Mouse (Mus musculus): ENCODE data around the gene Ccdc42.

Gene Ccdc42

DNA sequence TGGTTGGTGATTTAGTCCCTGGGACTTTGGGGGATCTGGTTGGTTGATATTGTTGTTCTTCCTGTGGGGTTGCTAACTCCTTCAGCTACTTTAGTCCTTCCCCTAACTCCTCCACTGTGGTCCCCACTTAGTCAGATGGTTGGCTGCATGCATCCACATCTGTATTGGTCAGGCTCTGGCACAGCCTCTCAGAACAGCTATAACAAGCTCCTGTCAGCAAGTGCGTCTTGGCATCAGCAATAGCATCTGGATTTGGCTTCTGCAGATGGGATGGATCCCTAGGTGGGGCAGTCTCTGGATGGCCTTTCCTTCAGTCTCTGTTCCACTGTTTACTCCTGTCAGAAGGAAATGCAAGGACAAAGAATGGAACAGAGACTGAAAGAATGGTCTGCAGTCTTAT, 9.7 kb upstream of the Ccdc42 start:
- no peak for TF ChIP-seq NANOG (IDR thresholded peaks at IDR 0.05; ENCODE audit: borderline replicate concordance, low read length)
- no peak for TF ChIP-seq POU5F1 (IDR thresholded peaks at IDR 0.05; ENCODE audit: borderline replicate concordance, low read length)
- no peak for TF ChIP-seq CTCF (conservative IDR thresholded peaks at IDR 0.05; ENCODE audit: low read length)
- Histone ChIP-seq H3K27me3 (ENCODE audit: insufficient read depth, low read length) (peaks cover 21% of the 10 kb centered on the region), H3K4me1 (replicated peaks; ENCODE audit: low read depth, low read length) (no peaks in the 10 kb centered on the region; the same call in 1 of the 2 replicates), H3K4me3 (replicated peaks; ENCODE audit: low read length) (no peak overlapping the region), H3K9me3 (ENCODE audit: low read length) (no peaks in the 10 kb centered on the region), H3K36me3 (ENCODE audit: insufficient read depth, low read length) (no peaks in the 10 kb centered on the region)

DNA sequence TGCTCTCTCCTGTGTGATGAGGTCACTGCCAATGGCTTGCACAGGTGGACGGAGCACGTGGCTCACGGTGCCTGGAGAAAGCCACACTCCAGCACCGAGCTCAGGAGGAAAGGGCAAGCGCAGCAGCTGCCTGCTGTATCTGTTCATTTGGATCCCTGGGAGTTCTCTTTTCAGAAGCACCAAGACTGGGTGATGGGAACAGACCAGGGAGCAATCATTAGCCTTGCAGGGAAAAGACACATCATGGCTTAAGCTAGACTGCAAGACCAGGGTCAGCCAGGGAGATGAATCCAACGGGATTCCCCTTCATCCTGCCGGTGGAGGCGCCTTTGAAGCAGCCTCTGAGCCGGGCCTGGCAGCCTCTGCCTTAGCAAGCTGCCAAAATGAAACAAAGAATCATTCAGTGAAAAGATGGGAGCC, 7.3 kb upstream of the Ccdc42 start:
- Histone ChIP-seq H3K9me3 (ENCODE audit: low read length) (no peaks in the 10 kb centered on the region), H3K4me1 (replicated peaks; ENCODE audit: low read depth, low read length) (no peaks in the 10 kb centered on the region; the same call in 1 of the 2 replicates), H3K4me3 (replicated peaks; ENCODE audit: low read length) (no peak overlapping the region), H3K27me3 (ENCODE audit: insufficient read depth, low read length) (peaks cover 19% of the 10 kb centered on the region), H3K36me3 (ENCODE audit: insufficient read depth, low read length) (no peaks in the 10 kb centered on the region)
- TF ChIP-seq CTCF (conservative IDR thresholded peaks at IDR 0.05; ENCODE audit: low read length): no peak
- TF ChIP-seq POU5F1 (IDR thresholded peaks at IDR 0.05; ENCODE audit: borderline replicate concordance, low read length): no peak
- TF ChIP-seq NANOG (IDR thresholded peaks at IDR 0.05; ENCODE audit: borderline replicate concordance, low read length): no peak

- H3K27me3 ChIP-seq (ENCODE audit: insufficient read depth, low read length): peaks cover 19% of the 10 kb centered on the region
- TF ChIP-seq POU5F1 (IDR thresholded peaks at IDR 0.05; ENCODE audit: borderline replicate concordance, low read length) (no peak), NANOG (IDR thresholded peaks at IDR 0.05; ENCODE audit: borderline replicate concordance, low read length) (no peak), CTCF (conservative IDR thresholded peaks at IDR 0.05; ENCODE audit: low read length) (no peak)
Measured at GRCm38 (mm10) chr11:68580566-68580965, 6.3 kb upstream of the Ccdc42 start.

DNA sequence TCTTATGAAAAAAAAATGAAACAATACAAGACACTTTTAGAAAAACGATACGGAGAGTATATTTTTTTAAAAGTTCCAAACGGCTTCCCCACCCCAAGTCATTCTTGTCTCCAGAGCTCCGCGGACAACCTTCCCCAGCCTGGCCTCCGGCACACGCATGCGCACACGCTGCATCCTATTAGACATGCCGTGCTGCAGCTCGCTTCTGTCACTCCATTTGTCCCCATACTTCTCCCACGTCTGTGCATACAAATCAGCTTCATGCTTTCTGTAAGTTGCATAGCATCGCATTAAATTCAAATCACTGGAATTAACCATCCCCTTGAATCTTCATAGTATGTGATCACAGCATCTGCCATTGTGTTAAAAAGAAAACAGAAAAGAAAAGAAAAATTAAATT, 3.6 kb upstream of the Ccdc42 start:
- no peak for TF ChIP-seq POU5F1 (IDR thresholded peaks at IDR 0.05; ENCODE audit: borderline replicate concordance, low read length)
- no peak for TF ChIP-seq NANOG (IDR thresholded peaks at IDR 0.05; ENCODE audit: borderline replicate concordance, low read length)
- no peak for TF ChIP-seq CTCF (conservative IDR thresholded peaks at IDR 0.05; ENCODE audit: low read length)
- Histone ChIP-seq H3K9me3 (ENCODE audit: low read length) (no peaks in the 10 kb centered on the region), H3K4me3 (replicated peaks; ENCODE audit: low read length) (no peak overlapping the region), H3K4me1 (replicated peaks; ENCODE audit: low read depth, low read length) (no peaks in the 10 kb centered on the region; the same call in 1 of the 2 replicates), H3K27me3 (ENCODE audit: insufficient read depth, low read length) (peaks cover 17% of the 10 kb centered on the region), H3K36me3 (ENCODE audit: insufficient read depth, low read length) (no peaks in the 10 kb centered on the region)

More at GRCm38 (mm10) chr11:68580566-68580965, 6.3 kb upstream of the Ccdc42 start:
- Histone ChIP-seq H3K4me1 (replicated peaks; ENCODE audit: low read depth, low read length) (no peaks in the 10 kb centered on the region; the same call in 1 of the 2 replicates), H3K36me3 (ENCODE audit: insufficient read depth, low read length) (no peaks in the 10 kb centered on the region), H3K9me3 (ENCODE audit: low read length) (no peaks in the 10 kb centered on the region), H3K4me3 (replicated peaks; ENCODE audit: low read length) (no peak overlapping the region)

DNA sequence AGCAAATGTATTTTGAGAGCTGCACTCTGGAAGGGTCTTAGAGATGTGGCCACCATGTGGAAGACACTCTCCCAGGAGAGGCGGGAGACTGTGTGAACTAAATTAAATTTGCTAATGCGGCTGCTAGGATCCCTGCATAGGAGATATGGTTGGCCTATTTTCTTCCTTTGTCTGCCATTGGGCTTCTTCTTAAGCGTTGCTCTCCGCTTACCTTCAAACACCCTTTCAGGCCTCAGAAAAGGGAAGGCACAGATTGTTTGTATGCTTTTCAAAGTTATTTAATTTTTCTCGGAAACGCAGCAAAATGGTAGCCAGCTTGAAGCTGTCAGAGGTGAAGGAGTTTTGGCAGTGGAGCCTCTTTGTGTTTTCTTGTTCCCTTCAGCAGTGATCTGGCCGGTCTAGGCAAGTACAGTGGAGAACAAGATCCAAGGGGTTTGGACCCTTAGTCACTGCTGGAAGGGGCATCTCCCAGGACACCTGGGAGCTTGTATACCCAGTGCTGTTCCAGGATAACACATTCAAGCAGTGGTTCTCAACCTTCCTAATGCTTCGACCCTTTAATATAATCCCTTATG, 2.8 kb upstream of the Ccdc42 start:
- Histone ChIP-seq H3K9me3 (ENCODE audit: low read length) (no peaks in the 10 kb centered on the region), H3K36me3 (ENCODE audit: insufficient read depth, low read length) (no peaks in the 10 kb centered on the region), H3K4me1 (replicated peaks; ENCODE audit: low read depth, low read length) (no peaks in the 10 kb centered on the region; the same call in 1 of the 2 replicates), H3K27me3 (ENCODE audit: insufficient read depth, low read length) (peaks cover 11% of the 10 kb centered on the region), H3K4me3 (replicated peaks; ENCODE audit: low read length) (no peak overlapping the region)
- no peak for TF ChIP-seq NANOG (IDR thresholded peaks at IDR 0.05; ENCODE audit: borderline replicate concordance, low read length)
- no peak for TF ChIP-seq CTCF (conservative IDR thresholded peaks at IDR 0.05; ENCODE audit: low read length)
- TF ChIP-seq POU5F1 (IDR thresholded peaks at IDR 0.05; ENCODE audit: borderline replicate concordance, low read length): no peak

DNA sequence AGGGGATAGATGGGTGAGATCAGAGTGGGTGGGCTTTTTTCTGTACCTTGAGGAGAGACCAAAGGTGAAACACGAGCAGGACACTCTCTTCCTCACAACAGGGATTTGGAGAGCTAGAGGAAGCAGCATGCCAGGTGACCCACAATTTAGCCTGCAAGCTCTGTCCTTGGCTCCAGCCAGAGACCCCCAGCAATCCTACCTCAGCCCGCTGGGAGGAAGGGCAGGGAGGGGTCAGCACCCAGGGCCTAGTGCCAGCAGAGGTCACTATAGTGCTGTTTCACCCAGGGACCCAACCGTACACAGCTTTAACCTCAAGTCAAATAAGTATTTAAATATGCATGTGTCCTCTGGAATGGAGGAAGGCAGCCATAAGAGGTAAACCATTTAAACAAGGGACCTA, 931 bp upstream of the Ccdc42 start:
- Histone ChIP-seq H3K9me3 (ENCODE audit: low read length) (no peaks in the 10 kb centered on the region), H3K4me1 (replicated peaks; ENCODE audit: low read depth, low read length) (no peaks in the 10 kb centered on the region), H3K27me3 (ENCODE audit: insufficient read depth, low read length) (peaks cover 18% of the 10 kb centered on the region), H3K36me3 (ENCODE audit: insufficient read depth, low read length) (no peaks in the 10 kb centered on the region), H3K4me3 (replicated peaks; ENCODE audit: low read length) (no peak overlapping the region)
- TF ChIP-seq NANOG (IDR thresholded peaks at IDR 0.05; ENCODE audit: borderline replicate concordance, low read length): no peak
- TF ChIP-seq CTCF (conservative IDR thresholded peaks at IDR 0.05; ENCODE audit: low read length): no peak
- TF ChIP-seq POU5F1 (IDR thresholded peaks at IDR 0.05; ENCODE audit: borderline replicate concordance, low read length): no peak

GRCm38 (mm10) chr11:68589055-68589809, 2.4 kb downstream of the Ccdc42 start:
- Histone ChIP-seq H3K4me1 (replicated peaks; ENCODE audit: low read depth, low read length) (peaks cover 3% of the 10 kb centered on the region; the same call in 1 of the 2 replicates), H3K27me3 (ENCODE audit: insufficient read depth, low read length) (peaks cover 37% of the 10 kb centered on the region), H3K4me3 (replicated peaks; ENCODE audit: low read length) (no peak overlapping the region), H3K36me3 (ENCODE audit: insufficient read depth, low read length) (no peaks in the 10 kb centered on the region), H3K9me3 (ENCODE audit: low read length) (no peaks in the 10 kb centered on the region)
- TF ChIP-seq CTCF (conservative IDR thresholded peaks at IDR 0.05; ENCODE audit: low read length) (peak; percentile 71), NANOG (IDR thresholded peaks at IDR 0.05; ENCODE audit: borderline replicate concordance, low read length) (no peak), POU5F1 (IDR thresholded peaks at IDR 0.05; ENCODE audit: borderline replicate concordance, low read length) (no peak)

GRCm38 (mm10) chr11:68591708-68592107, 4.9 kb downstream of the Ccdc42 start:
- H3K27me3 ChIP-seq (ENCODE audit: insufficient read depth, low read length): peaks cover 44% of the 10 kb centered on the region
- no peaks in the 10 kb centered on the region for H3K9me3 ChIP-seq (ENCODE audit: low read length)
- no peak overlapping the region for H3K4me3 ChIP-seq (replicated peaks; ENCODE audit: low read length)
- H3K4me1 ChIP-seq (replicated peaks; ENCODE audit: low read depth, low read length): peaks cover 7% of the 10 kb centered on the region; the same call in 1 of the 2 replicates
- H3K36me3 ChIP-seq (ENCODE audit: insufficient read depth, low read length): no peaks in the 10 kb centered on the region
- TF ChIP-seq POU5F1 (IDR thresholded peaks at IDR 0.05; ENCODE audit: borderline replicate concordance, low read length): no peak

All from E14TG2a.4 (cell line).